ENCODE assay signal across 11 mouse cellular contexts in genomic region chr14:27050560-27051510, GRCm38 (mm10). TPM values are rescaled to one million over a fixed set of nuclear protein-coding genes. Genes with fewer than 3 reads are reported as not detected.
DNase-seq lines count a peak whose midpoint lies in the region; ATAC-seq and TF ChIP-seq lines count a peak whose summit lies in the region.
"Had no signal": no experiment of that assay in that cellular context is flagged by ENCODE, and none has a peak within 500 bp of the region (broad histone marks: within the 10 kb centered on the region; RNA-seq: fewer than 3 reads in every experiment).

No protein-coding gene starts in this region.

- H3K4me2 ChIP-seq in kidney, postnatal 0 days (ENCODE audit: low read length), result no peak overlapping the region; the same call in 1 of the 2 replicates
- H3K4me2 ChIP-seq in forebrain, embryonic 14.5 days (ENCODE audit: low read length), result peak overlapping the region; percentile 10; the same call in 1 of the 2 replicates
- H3K4me2 ChIP-seq in limb, embryonic 15.5 days, result 0 out of 2 replicates have a peak overlapping the region, but pooled peaks have one; percentile 6
- H3K4me2 ChIP-seq in stomach, embryonic 16.5 days (ENCODE audit: low read depth, low read length), result no peak overlapping the region
- no peak overlapping the region for H3K4me2 ChIP-seq in intestine, postnatal 0 days (replicated peaks; ENCODE audit: low read depth)

- H3K27me3 ChIP-seq in kidney, postnatal 0 days (ENCODE audit: insufficient read depth, low read length), result no peaks in the 10 kb centered on the region
- H3K27me3 ChIP-seq in forebrain, embryonic 14.5 days (replicated peaks; ENCODE audit: control insufficient read depth, insufficient read depth, low read length), result no peaks in the 10 kb centered on the region
- no peaks in the 10 kb centered on the region for H3K27me3 ChIP-seq in limb, embryonic 15.5 days
- no peaks in the 10 kb centered on the region for H3K27me3 ChIP-seq in stomach, embryonic 16.5 days (ENCODE audit: control insufficient read depth, insufficient read depth, low read length)
- no peaks in the 10 kb centered on the region for H3K27me3 ChIP-seq in intestine, postnatal 0 days (replicated peaks; ENCODE audit: control insufficient read depth, insufficient read depth, low read length)

- DNase-seq in kidney, postnatal 0 days (ENCODE audit: low spot score), result no peak
- DNase-seq in kidney, postnatal 10 days, result no peak
- peak; percentile 34 for DNase-seq in forebrain, embryonic 14.5 days (ENCODE audit: low spot score)
- DNase-seq in lung, postnatal 36 days, result no peak
- no peak for DNase-seq in layer of hippocampus, postnatal 36 days
- DNase-seq: cerebellum, adult 11-12 months; lung, adult 18-20 months had no signal

- no peak for ATAC-seq in kidney, postnatal 0 days (replicated peaks; ENCODE audit: low FRiP score, low read depth)
- ATAC-seq in forebrain, embryonic 14.5 days, result peak; percentile 48
- no peak for ATAC-seq in limb, embryonic 15.5 days (ENCODE audit: insufficient number of reproducible peaks, low FRiP score, low TSS enrichment, low read depth)
- no peak for ATAC-seq in stomach, embryonic 16.5 days (ENCODE audit: insufficient read depth, low FRiP score)
- no peak for ATAC-seq in intestine, postnatal 0 days

- WGBS in kidney, postnatal 0 days, result 34% methylated on average over 18 of the region's 18 CpGs
- WGBS in forebrain, embryonic 14.5 days, result 12% methylated on average over 18 of the region's 18 CpGs
- 32% methylated on average over 18 of the region's 18 CpGs for WGBS in limb, embryonic 15.5 days
- WGBS in stomach, embryonic 16.5 days, result 42% methylated on average over 18 of the region's 18 CpGs
- WGBS in intestine, postnatal 0 days, result 65% methylated on average over 18 of the region's 18 CpGs

- no peak overlapping the region for H3K4me3 ChIP-seq in kidney, postnatal 0 days (replicated peaks; ENCODE audit: low read depth, low read length)
- H3K4me3 ChIP-seq in forebrain, embryonic 14.5 days (ENCODE audit: low read depth, low read length), result no peak overlapping the region
- H3K4me3 ChIP-seq in limb, embryonic 15.5 days, result no peak overlapping the region
- no peak overlapping the region for H3K4me3 ChIP-seq in stomach, embryonic 16.5 days (replicated peaks; ENCODE audit: low read length)
- no peak overlapping the region for H3K4me3 ChIP-seq in intestine, postnatal 0 days (ENCODE audit: low read depth, low read length)

- peak overlapping the region; percentile 60 for H3K27ac ChIP-seq in kidney, postnatal 0 days
- H3K27ac ChIP-seq in forebrain, embryonic 14.5 days (ENCODE audit: low read depth, low read length), result peak overlapping the region; percentile 63
- H3K27ac ChIP-seq in limb, embryonic 15.5 days, result peak overlapping the region; percentile 84
- peak overlapping the region; percentile 23; the same call in 1 of the 2 replicates for H3K27ac ChIP-seq in stomach, embryonic 16.5 days (ENCODE audit: low read length)
- no peak overlapping the region for H3K27ac ChIP-seq in intestine, postnatal 0 days (ENCODE audit: low read depth, low read length)

- TF ChIP-seq CTCF in kidney, postnatal 0 days (IDR thresholded peaks at IDR 0.05; ENCODE audit: low read depth), result no peak
- no peak for TF ChIP-seq CTCF in intestine, postnatal 0 days (IDR thresholded peaks at IDR 0.05; ENCODE audit: low read depth)

- no peaks in the 10 kb centered on the region for H3K9me3 ChIP-seq in kidney, postnatal 0 days (replicated peaks; ENCODE audit: low read length)
- H3K9me3 ChIP-seq in forebrain, embryonic 14.5 days (replicated peaks; ENCODE audit: control insufficient read depth, low read length), result no peaks in the 10 kb centered on the region
- H3K9me3 ChIP-seq in limb, embryonic 15.5 days, result no peaks in the 10 kb centered on the region
- H3K9me3 ChIP-seq in stomach, embryonic 16.5 days (replicated peaks; ENCODE audit: control insufficient read depth, low read length), result no peaks in the 10 kb centered on the region
- H3K9me3 ChIP-seq in intestine, postnatal 0 days (ENCODE audit: control insufficient read depth), result no peaks in the 10 kb centered on the region

- H3K9ac ChIP-seq in kidney, postnatal 0 days (ENCODE audit: low read depth, low read length), result 0 out of 2 replicates have a peak overlapping the region, but pooled peaks have one; percentile 27
- peak overlapping the region; percentile 10; the same call in 1 of the 2 replicates for H3K9ac ChIP-seq in forebrain, embryonic 14.5 days (ENCODE audit: low read length)
- no peak overlapping the region for H3K9ac ChIP-seq in limb, embryonic 15.5 days
- H3K9ac ChIP-seq in stomach, embryonic 16.5 days (ENCODE audit: low read length), result peak overlapping the region; percentile 46
- no peak overlapping the region for H3K9ac ChIP-seq in intestine, postnatal 0 days (ENCODE audit: low read depth, low read length)

- peaks cover 18% of the 10 kb centered on the region for H3K4me1 ChIP-seq in kidney, postnatal 0 days (replicated peaks; ENCODE audit: insufficient read depth, low read length)
- H3K4me1 ChIP-seq in forebrain, embryonic 14.5 days (ENCODE audit: control insufficient read depth, insufficient read depth, low read length), result peaks cover 19% of the 10 kb centered on the region
- peaks cover 62% of the 10 kb centered on the region for H3K4me1 ChIP-seq in limb, embryonic 15.5 days
- H3K4me1 ChIP-seq in stomach, embryonic 16.5 days (ENCODE audit: control insufficient read depth, insufficient read depth, low read length), result peaks cover 22% of the 10 kb centered on the region
- H3K4me1 ChIP-seq in intestine, postnatal 0 days (replicated peaks; ENCODE audit: control insufficient read depth, insufficient read depth, low read length), result no peaks in the 10 kb centered on the region

- H3K36me3 ChIP-seq in kidney, postnatal 0 days (ENCODE audit: insufficient read depth, low read length), result no peaks in the 10 kb centered on the region
- H3K36me3 ChIP-seq in forebrain, embryonic 14.5 days (ENCODE audit: control insufficient read depth, insufficient read depth, low read length), result no peaks in the 10 kb centered on the region
- H3K36me3 ChIP-seq in limb, embryonic 15.5 days, result no peaks in the 10 kb centered on the region
- H3K36me3 ChIP-seq in stomach, embryonic 16.5 days (ENCODE audit: control insufficient read depth, insufficient read depth, low read length), result no peaks in the 10 kb centered on the region
- H3K36me3 ChIP-seq in intestine, postnatal 0 days (ENCODE audit: control insufficient read depth, insufficient read depth), result no peaks in the 10 kb centered on the region

RNA-seq across cellular contexts. Expression of gene Il17rd, which starts 12.1 kb away (rescaled TPM):
- 3.9 TPM in 2 replicates for polyA plus RNA-seq in kidney, postnatal 0 days (2015; fragmentation: Nextera tagmentation; extraction: Ambion mirVana)
- polyA plus RNA-seq in forebrain, embryonic 14.5 days (2014; fragmentation: Nextera tagmentation; extraction: Ambion mirVana), result 1.3 and 1.9 TPM in 2 replicates
- 4.7 and 5.7 TPM in 2 replicates for polyA plus RNA-seq in limb, embryonic 15.5 days (2015; fragmentation: Nextera tagmentation; extraction: Ambion mirVana)
- 2.5 and 2.7 TPM in 2 replicates for polyA plus RNA-seq in stomach, embryonic 16.5 days (2015; fragmentation: Nextera tagmentation; extraction: Ambion mirVana)
- 1 to 10 TPM; 3.3 to 3.7 TPM for total RNA-seq in layer of hippocampus, postnatal 36 days (2021)
- 0.73 and 0.86 TPM in 2 replicates for polyA plus RNA-seq in intestine, postnatal 0 days (2015; fragmentation: Nextera tagmentation; extraction: Ambion mirVana)

RNA-seq across cellular contexts. Expression of gene Hesx1, which starts 56.6 kb away (rescaled TPM):
- 1.9 and 2.3 TPM in 2 replicates for polyA plus RNA-seq in kidney, postnatal 0 days (2015; fragmentation: Nextera tagmentation; extraction: Ambion mirVana)
- not detected in 2 replicates for polyA plus RNA-seq in forebrain, embryonic 14.5 days (2014; fragmentation: Nextera tagmentation; extraction: Ambion mirVana)
- polyA plus RNA-seq in limb, embryonic 15.5 days (2015; fragmentation: Nextera tagmentation; extraction: Ambion mirVana), result 0.24 TPM in 1 of 2 replicates, not detected in the other
- polyA plus RNA-seq in stomach, embryonic 16.5 days (2015; fragmentation: Nextera tagmentation; extraction: Ambion mirVana), result 0.20 and 0.62 TPM in 2 replicates
- not detected for total RNA-seq in layer of hippocampus, postnatal 36 days (2021)
- 0.26 and 0.35 TPM in 2 replicates for polyA plus RNA-seq in intestine, postnatal 0 days (2015; fragmentation: Nextera tagmentation; extraction: Ambion mirVana)
- total RNA-seq: layer of hippocampus, adult 18-20 months had no signal

Comparison
In these comparisons a context has a peak if more than half of its experiments do, and no peak if none do; other contexts are left out.
1. H3K4me2 ChIP-seq: peak in forebrain, embryonic 14.5 days (single experiment) and limb, embryonic 15.5 days (single experiment); none in kidney, postnatal 0 days (single experiment), stomach, embryonic 16.5 days (single experiment) and intestine, postnatal 0 days (single experiment).
2. H3K9ac ChIP-seq: peak in kidney, postnatal 0 days (single experiment), forebrain, embryonic 14.5 days (single experiment) and stomach, embryonic 16.5 days (single experiment); none in limb, embryonic 15.5 days (single experiment) and intestine, postnatal 0 days (single experiment).